Mouse (Mus musculus) MEL (cell line): ENCODE data around the gene Arsb.

Experiments
- CTCF ChIP-seq, 3 experiments: IDR thresholded peaks in 2 of 3; conservative IDR thresholded peaks in 1 of 3; 2 replicates each; pipeline ENCODE4 v1.5.1; 2011 to 2012; ENCODE audit warnings: low read length in 3 of 3, low read depth in 2 of 3, mild to moderate bottlenecking in 2 of 3, improper control_type of control experiment in 1 of 3, inconsistent platforms in 1 of 3, mixed read lengths in 1 of 3, moderate library complexity in 1 of 3; ENCODE audit not compliant: control insufficient read depth in 1 of 3, insufficient read depth in 1 of 3, poor library complexity in 1 of 3, severe bottlenecking in 1 of 3
- ELF1 ChIP-seq: IDR thresholded peaks from 2 replicates; pipeline ENCODE4 v1.6.1; 2014; ENCODE audit warnings: low read depth, mild to moderate bottlenecking, inconsistent platforms, low read length, improper control_type of control experiment, moderate library complexity
- GABPA ChIP-seq: IDR thresholded peaks from 2 replicates; pipeline ENCODE4 v1.6.1; 2012; ENCODE audit warnings: low read depth, mild to moderate bottlenecking, inconsistent platforms, low read length, improper control_type of control experiment, moderate library complexity
- KAT2A ChIP-seq: conservative IDR thresholded peaks from 2 replicates; pipeline ENCODE4 v1.6.1; 2012; ENCODE audit warnings: low read depth, low read length, improper control_type of control experiment, inconsistent platforms
- POLR2AphosphoS2 ChIP-seq: IDR thresholded peaks from 2 replicates; pipeline ENCODE4 v1.6.1; 2011; ENCODE audit warnings: low read length, improper control_type of control experiment

DNA sequence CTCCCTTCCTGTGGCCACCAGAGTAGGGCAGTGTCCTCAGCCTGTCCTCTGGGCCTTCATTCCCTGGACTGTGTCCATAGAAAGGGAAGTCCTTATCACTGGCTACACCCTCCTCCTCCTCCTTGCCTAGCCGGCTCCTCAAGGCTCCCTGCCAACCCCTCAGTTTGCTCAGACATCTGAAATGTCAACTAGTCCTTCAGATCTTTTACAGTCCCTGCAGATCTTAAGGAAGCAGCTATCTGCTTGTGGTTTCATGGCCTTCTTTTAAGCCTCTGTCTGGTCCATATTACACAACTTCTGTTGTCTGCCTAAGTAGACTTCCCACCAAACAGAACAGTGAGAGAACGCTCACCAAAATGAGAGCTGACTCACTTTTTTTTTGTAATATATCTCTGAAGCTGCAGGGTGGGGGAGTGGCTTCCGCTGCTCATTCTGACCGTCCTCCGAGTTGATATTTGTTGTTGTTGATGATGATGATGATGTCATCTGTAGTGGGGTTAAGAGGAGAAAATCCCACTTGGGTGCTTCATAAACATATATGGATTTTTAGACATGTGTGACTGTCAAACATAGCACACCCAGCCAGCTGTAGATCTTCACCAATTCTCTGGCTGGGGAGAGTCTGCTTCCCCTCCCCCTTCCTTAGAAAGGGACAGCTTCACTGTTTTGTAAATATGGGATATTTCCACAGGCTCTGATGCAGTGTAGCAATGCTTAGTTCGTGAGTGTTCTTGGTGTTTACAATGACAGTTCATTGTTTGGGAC, 168.1 kb downstream of the Arsb start:
- TF ChIP-seq CTCF (IDR thresholded peaks at IDR 0.05 in 2 of 3, conservative IDR thresholded peaks at IDR 0.05 in 1 of 3; ENCODE audit: control insufficient read depth in 1 of 3, insufficient read depth in 1 of 3, low read depth in 2 of 3, low read length in 3 of 3, poor library complexity in 1 of 3, severe bottlenecking in 1 of 3): no peak
- no peak for TF ChIP-seq GABPA
- TF ChIP-seq KAT2A: no peak
- no peak for TF ChIP-seq ELF1
- no peak for TF ChIP-seq POLR2AphosphoS2
